Mouse (Mus musculus) heart, postnatal 10 days (tissue): Measurements from ENCODE around the gene Znhit1. TPM values are rescaled to one million over a fixed set of nuclear protein-coding genes. Genes with fewer than 3 reads are reported as not detected.

Experiments
- microRNA-seq, 2 experiments: library from miRNA; unstranded; fragments of <30 nt; microRNA quantifications; one replicate each; pipeline ENCODE4 v1.2.0; 2022
- total RNA-seq, 2 experiments: library from RNA; stranded (reverse); gene quantifications; 2 replicates each; pipeline ENCODE4 v1.2.3; 2021

Gene Znhit1
- total RNA-seq, 2 experiments from 2014 or later: 51.6 to 53.4 TPM

Small RNAs within 50 kb of the gene (microRNA-seq; reads per million reads assigned to microRNA genes)
- 14.7 to 26.8 reads per million in 2 experiments for gene Mir702

Other genes starting within 250 kb of the Znhit1 start
- 10 to 100 TPM in 1 of 2 experiments, 1 to 10 TPM in 1; 9.7 to 12.7 TPM for gene Col26a1, start 104.8 kb downstream of the Znhit1 start, total RNA-seq
- 10 to 100 TPM; 14.4 to 17.2 TPM for gene Ift22, start 79.9 kb downstream of the Znhit1 start, total RNA-seq
- 100 to 1,000 TPM; 180 to 184 TPM for gene Fis1, start 34.7 kb downstream of the Znhit1 start, total RNA-seq
- gene Cldn15, start 21.4 kb downstream of the Znhit1 start, total RNA-seq: 1 to 10 TPM; 5.8 to 8.1 TPM
- 10 to 100 TPM; 45.0 to 47.1 TPM for gene Plod3, start 1.0 kb downstream of the Znhit1 start, total RNA-seq
- gene Vgf, start 38.4 kb upstream of the Znhit1 start, total RNA-seq: not detected
- 10 to 100 TPM; 59.7 to 65.0 TPM for gene Ap1s1, start 58.1 kb upstream of the Znhit1 start, total RNA-seq
- 10 to 100 TPM; 11.0 to 19.3 TPM for gene Serpine1, start 84.2 kb upstream of the Znhit1 start, total RNA-seq
- gene Trim56, start 128.2 kb upstream of the Znhit1 start, total RNA-seq: 10 to 100 TPM; 21.2 to 21.6 TPM
- not detected for gene Muc3, start 161.3 kb upstream of the Znhit1 start, total RNA-seq
- under 1 TPM; 0.41 to 0.45 TPM for gene Muc3a, start 224.4 kb upstream of the Znhit1 start, total RNA-seq